In the genomic region with DNA sequence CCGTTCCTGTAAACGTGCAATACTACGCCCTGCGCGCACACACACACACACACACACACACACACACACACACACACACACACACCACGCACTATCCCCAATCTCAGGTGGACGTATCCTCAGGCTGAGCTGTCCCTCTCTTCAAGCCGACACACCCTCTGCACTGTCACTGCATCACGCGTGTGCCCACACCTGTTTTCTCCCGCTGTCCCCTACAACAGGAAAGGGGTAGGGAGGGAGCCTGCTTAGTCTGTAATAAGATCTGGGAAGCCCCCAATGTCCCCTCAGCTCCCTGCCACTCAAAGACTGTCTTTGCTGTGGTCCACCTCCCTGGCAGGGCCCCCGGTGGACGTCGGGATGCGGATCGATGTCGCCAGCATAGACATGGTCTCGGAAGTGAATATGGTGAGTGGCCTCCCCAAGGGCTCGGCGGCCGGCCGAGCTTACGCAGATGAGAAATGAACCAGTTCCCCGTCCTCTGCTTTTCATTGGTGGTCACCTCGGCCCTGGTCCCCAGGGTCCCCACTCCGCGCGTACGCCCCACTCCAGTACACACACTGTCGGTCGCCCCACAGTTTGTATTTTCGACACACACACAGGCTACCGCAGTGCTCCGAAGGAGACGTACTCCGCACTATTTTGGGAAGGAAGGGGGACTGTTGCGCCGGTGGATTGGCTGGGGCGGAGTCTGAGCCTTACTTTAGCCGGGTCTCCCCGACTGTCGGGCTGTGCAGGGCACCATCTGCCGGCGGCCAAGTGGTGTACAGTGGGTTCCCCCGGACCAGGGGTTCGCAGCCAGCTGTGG, we compare ENCODE assay signal across 8 mouse cellular contexts. TPM values are rescaled to one million over a fixed set of nuclear protein-coding genes. Genes with fewer than 3 reads are reported as not detected.
A peak's percentile ranks its signal among the peaks of the same experiment; 100 is the strongest.
DNase-seq lines count a peak whose midpoint lies in the region; ATAC-seq and TF ChIP-seq lines count a peak whose summit lies in the region.

No protein-coding gene starts in this region.

- no peaks in the 10 kb centered on the region for H3K36me3 ChIP-seq in forebrain, embryonic 10.5 days (replicated peaks)
- H3K36me3 ChIP-seq in heart, embryonic 16.5 days (ENCODE audit: control insufficient read depth, insufficient read depth) = no peaks in the 10 kb centered on the region
- no peaks in the 10 kb centered on the region for H3K36me3 ChIP-seq in liver, embryonic 14.5 days (replicated peaks; ENCODE audit: control insufficient read depth, insufficient read depth, low read depth)

- under 1% methylated on average over 46 of the region's 46 CpGs for WGBS in forebrain, embryonic 10.5 days
- 1% methylated on average over 46 of the region's 46 CpGs for WGBS in heart, embryonic 16.5 days
- WGBS in liver, embryonic 14.5 days (ENCODE audit: insufficient replicate concordance) = 2% methylated on average over 46 of the region's 46 CpGs
- under 1% methylated on average over 46 of the region's 46 CpGs for WGBS in olfactory bulb, adult 2 months

- H3K4me1 ChIP-seq in forebrain, embryonic 10.5 days = peaks cover 24% of the 10 kb centered on the region
- H3K4me1 ChIP-seq in heart, embryonic 16.5 days (ENCODE audit: control insufficient read depth, insufficient read depth, low read length) = peaks cover 3% of the 10 kb centered on the region
- no peaks in the 10 kb centered on the region; a peak in 1 of 4 replicates for H3K4me1 ChIP-seq in liver, embryonic 14.5 days (replicated peaks; ENCODE audit: control insufficient read depth in 2 of 2, insufficient read depth in 2 of 2, low read length in 1 of 2)
- peaks cover 2% of the 10 kb centered on the region; the same call in 1 of the 2 replicates for H3K4me1 ChIP-seq in olfactory bulb, adult 2 months (ENCODE audit: control insufficient read depth, insufficient read depth, low read length)

- DNase-seq in lung, adult 18-20 months = peak; percentile 2 to 3
- DNase-seq in lung, postnatal 36 days = no peak
- DNase-seq in forebrain, embryonic 10.5 days (ENCODE audit: extremely low spot score, low spot score) = peak; percentile 67
- peak; percentile 2 to 32 for DNase-seq in kidney, postnatal 36 days
- DNase-seq in liver, embryonic 14.5 days (ENCODE audit: low read depth in 3 of 3, low spot score in 3 of 3) = no peak
- DNase-seq in yolk sac, embryonic 10.5 days (ENCODE audit: low spot score) = peak; percentile 6

- H3K27me3 ChIP-seq in forebrain, embryonic 10.5 days (ENCODE audit: poor library complexity, severe bottlenecking) = peaks cover 18% of the 10 kb centered on the region
- peaks cover 4% of the 10 kb centered on the region for H3K27me3 ChIP-seq in heart, embryonic 16.5 days (ENCODE audit: control insufficient read depth, insufficient read depth, low read length)
- peaks cover 3% of the 10 kb centered on the region for H3K27me3 ChIP-seq in liver, embryonic 14.5 days (ENCODE audit: control insufficient read depth, insufficient read depth, low read length)

- TF ChIP-seq POLR2A in olfactory bulb, adult 2 months (IDR thresholded peaks at IDR 0.05; ENCODE audit: insufficient read depth, low read depth, low read length) = 0 out of 2 replicates have a peak, but pooled peaks have one; percentile 26

- peak; percentile 91 for ATAC-seq in heart, embryonic 16.5 days (replicated peaks; ENCODE audit: extremely low read depth, insufficient read depth, low FRiP score)
- ATAC-seq in liver, embryonic 14.5 days (ENCODE audit: insufficient read depth) = no peak

- H3K9ac ChIP-seq in heart, embryonic 16.5 days (ENCODE audit: low read length) = peak overlapping the region; percentile 69
- no peak overlapping the region for H3K9ac ChIP-seq in liver, embryonic 14.5 days (replicated peaks)

- H3K4me2 ChIP-seq in heart, embryonic 16.5 days (ENCODE audit: low read depth, low read length) = peak overlapping the region; percentile 77
- peak overlapping the region; percentile 6 for H3K4me2 ChIP-seq in liver, embryonic 14.5 days (ENCODE audit: low read depth)

- TF ChIP-seq CTCF in liver, embryonic 14.5 days (IDR thresholded peaks at IDR 0.05; ENCODE audit: low read depth) = peak; percentile 21; the same call in 1 of the 2 replicates
- peak; percentile 56 for TF ChIP-seq CTCF in olfactory bulb, adult 2 months (IDR thresholded peaks at IDR 0.05; ENCODE audit: insufficient read depth, low read depth, low read length)

- no peak for TF ChIP-seq EP300 in liver, embryonic 14.5 days (IDR thresholded peaks at IDR 0.05; ENCODE audit: low read depth)

- peak overlapping the region; percentile 60 for H3K4me3 ChIP-seq in forebrain, embryonic 10.5 days
- H3K4me3 ChIP-seq in heart, embryonic 16.5 days (ENCODE audit: low read length) = peak overlapping the region; percentile 57
- peak overlapping the region in 1 of 2 experiments; percentile 41; a peak in 2 of 4 replicates for H3K4me3 ChIP-seq in liver, embryonic 14.5 days (ENCODE audit: insufficient read depth in 1 of 2, low read depth in 2 of 2, low read length in 2 of 2)
- H3K4me3 ChIP-seq in olfactory bulb, adult 2 months (ENCODE audit: insufficient read depth, low read depth, low read length) = peak overlapping the region; percentile 61

- H3K27ac ChIP-seq in forebrain, embryonic 10.5 days = peak overlapping the region; percentile 1; the same call in 1 of the 2 replicates
- H3K27ac ChIP-seq in heart, embryonic 16.5 days (ENCODE audit: low read length) = no peak overlapping the region
- H3K27ac ChIP-seq in liver, embryonic 14.5 days = no peak overlapping the region
- peak overlapping the region; percentile 34 for H3K27ac ChIP-seq in olfactory bulb, adult 2 months (ENCODE audit: insufficient read depth, low read depth, low read length)

- H3K9me3 ChIP-seq in forebrain, embryonic 10.5 days = no peaks in the 10 kb centered on the region
- H3K9me3 ChIP-seq in heart, embryonic 16.5 days (replicated peaks; ENCODE audit: control insufficient read depth, low read length) = no peaks in the 10 kb centered on the region
- no peaks in the 10 kb centered on the region for H3K9me3 ChIP-seq in liver, embryonic 14.5 days (ENCODE audit: control insufficient read depth, low read length)

RNA-seq across cellular contexts. Expression of a gene that starts 42.6 kb away (rescaled TPM):
- 2.1 and 2.4 TPM in 2 replicates for polyA plus RNA-seq in forebrain, embryonic 10.5 days (2016; fragmentation: Nextera tagmentation; extraction: Ambion mirVana)
- 2.4 and 3.3 TPM in 2 replicates for polyA plus RNA-seq in heart, embryonic 16.5 days (2015; fragmentation: Nextera tagmentation; extraction: Ambion mirVana)
- 0.02 TPM in 2 replicates for polyA plus RNA-seq in liver, embryonic 14.5 days (2012; rRNA removed)
- not detected in 2 replicates for polyA plus RNA-seq in liver, embryonic 14.5 days (2014; fragmentation: Nextera tagmentation; extraction: Ambion mirVana)
- 192 TPM in 1 of 2 replicates, not detected in the other for polyA plus RNA-seq in olfactory bulb, adult 2 months (2012; ENCODE audit: insufficient read depth, insufficient read length, low replicate concordance, missing spikeins)

RNA-seq across cellular contexts. Expression of a gene that starts 42.8 kb away (rescaled TPM):
- polyA plus RNA-seq in forebrain, embryonic 10.5 days (2016; fragmentation: Nextera tagmentation; extraction: Ambion mirVana) = 0.15 and 0.25 TPM in 2 replicates
- 0.43 and 0.90 TPM in 2 replicates for polyA plus RNA-seq in heart, embryonic 16.5 days (2015; fragmentation: Nextera tagmentation; extraction: Ambion mirVana)
- polyA plus RNA-seq in liver, embryonic 14.5 days (2012; rRNA removed) = under 0.01 and 0.01 TPM in 2 replicates
- 0.03 TPM in 1 of 2 replicates, not detected in the other for polyA plus RNA-seq in liver, embryonic 14.5 days (2014; fragmentation: Nextera tagmentation; extraction: Ambion mirVana)
- polyA plus RNA-seq in olfactory bulb, adult 2 months (2012; ENCODE audit: insufficient read depth, insufficient read length, low replicate concordance, missing spikeins) = 22.0 and 33.2 TPM in 2 replicates

Comparison
In these comparisons a context has a peak if more than half of its experiments do, and no peak if none do; other contexts are left out.
1. DNase-seq: peak in lung, adult 18-20 months (2 of 2), forebrain, embryonic 10.5 days (single experiment), kidney, postnatal 36 days (2 of 2) and yolk sac, embryonic 10.5 days (single experiment); none in lung, postnatal 36 days (single experiment) and liver, embryonic 14.5 days (0 of 3).
2. H3K27ac ChIP-seq: peak in forebrain, embryonic 10.5 days (single experiment) and olfactory bulb, adult 2 months (single experiment); none in heart, embryonic 16.5 days (single experiment) and liver, embryonic 14.5 days (single experiment).
3. RNA of a gene that starts 42.8 kb away (polyA plus RNA-seq): 22.0 to 33.2 TPM in olfactory bulb, adult 2 months; 0.43 to 0.90 TPM in heart, embryonic 16.5 days, 0.15 to 0.25 TPM in forebrain, embryonic 10.5 days and under 0.01 to 0.03 TPM in liver, embryonic 14.5 days; every median in the first group is over 10 times any median in the second.